Comparison of ENCODE assay signal across 21 mouse cellular contexts in genomic region chr11:36305348-36305950, GRCm38 (mm10).
"Had no signal": no experiment of that assay in that cellular context is flagged by ENCODE, and none has a peak within 500 bp of the region (broad histone marks: within the 10 kb centered on the region; RNA-seq: fewer than 3 reads in every experiment).

No protein-coding gene starts in this region.

- H3K9ac ChIP-seq: kidney, embryonic 15.5 days; limb, embryonic 12.5 days; limb, embryonic 15.5 days; liver, embryonic 14.5 days; liver, postnatal 0 days; lung, embryonic 14.5 days; midbrain, embryonic 13.5 days; neural tube, embryonic 12.5 days had no signal

- H3K36me3 ChIP-seq: kidney, embryonic 15.5 days; limb, embryonic 12.5 days; limb, embryonic 15.5 days; midbrain, embryonic 13.5 days; neural tube, embryonic 12.5 days had no signal

- H3K4me3 ChIP-seq: kidney, embryonic 15.5 days; left cerebral cortex, adult 2 months; limb, embryonic 12.5 days; limb, embryonic 15.5 days; midbrain, embryonic 13.5 days; neural tube, embryonic 12.5 days had no signal

- H3K27me3 ChIP-seq: kidney, embryonic 15.5 days; limb, embryonic 15.5 days; midbrain, embryonic 13.5 days; neural tube, embryonic 12.5 days had no signal

- H3K9me3 ChIP-seq: kidney, embryonic 15.5 days; limb, embryonic 12.5 days; limb, embryonic 15.5 days; midbrain, embryonic 13.5 days; neural tube, embryonic 12.5 days had no signal

- H3K27ac ChIP-seq: kidney, embryonic 15.5 days; left cerebral cortex, adult 2 months; limb, embryonic 12.5 days; limb, embryonic 15.5 days; liver, embryonic 14.5 days; macrophage; midbrain, embryonic 13.5 days; neural tube, embryonic 12.5 days had no signal

- H3K4me2 ChIP-seq: kidney, embryonic 15.5 days; limb, embryonic 12.5 days; limb, embryonic 15.5 days; liver, embryonic 11.5 days; lung, embryonic 14.5 days; midbrain, embryonic 13.5 days; neural tube, embryonic 12.5 days had no signal

- ATAC-seq: liver, postnatal 0 days; lung, postnatal 0 days; midbrain, embryonic 13.5 days; midbrain, embryonic 16.5 days had no signal

- DNase-seq: kidney, adult 11 months; kidney, adult 8-10 months; kidney, postnatal 25 days; layer of hippocampus, postnatal 36 days; liver, postnatal 0 days; lung, embryonic 14.5 days; retina, postnatal 1 day; right cerebral cortex, postnatal 25 days; spleen, adult 18-20 months; thymus, postnatal 25 days had no signal
